Mouse (Mus musculus) hindbrain, embryonic 14.5 days (tissue): ENCODE measurements around the gene Exoc4. TPM values are rescaled to one million over a fixed set of nuclear protein-coding genes. Genes with fewer than 3 reads are reported as not detected.

Experiments used
- ATAC-seq: fragments of 200-750 bp; cut with Nextera tagmentation; 2 replicates; pipeline ENCODE4 v1.8.0; 2017; ENCODE audit warnings: moderate number of reproducible peaks, mild to moderate bottlenecking, moderate TSS enrichment, moderate library complexity; ENCODE audit not compliant: low FRiP score
- DNase-seq: peaks from one replicate; pipeline ENCODE4 v3.0.0-alpha.2; 2015; ENCODE audit warnings: low spot score
- H3K27ac ChIP-seq: fragments of 300-500 bp; sonication (generic); 2 replicates; pipeline ENCODE4 v1.5.1; 2014; ENCODE audit warnings: mild to moderate bottlenecking, moderate library complexity
- H3K27me3 ChIP-seq: fragments of 300-500 bp; sonication (generic); 2 replicates; pipeline ENCODE4 v1.6.1; 2014; ENCODE audit warnings: mild to moderate bottlenecking, low read length, mixed read lengths; ENCODE audit not compliant: control insufficient read depth, insufficient read depth
- H3K36me3 ChIP-seq: fragments of 300-500 bp; sonication (generic); replicated peaks from 2 replicates; pipeline ENCODE4 v1.6.1; 2014; ENCODE audit not compliant: control insufficient read depth, insufficient read depth
- H3K4me1 ChIP-seq: fragments of 300-500 bp; sonication (generic); replicated peaks from 2 replicates; pipeline ENCODE4 v1.6.1; 2014; ENCODE audit warnings: antibody characterized with exemption, low read length, mixed read lengths; ENCODE audit not compliant: control insufficient read depth, insufficient read depth
- H3K4me2 ChIP-seq: fragments of 300-500 bp; sonication (generic); replicated peaks from 2 replicates; pipeline ENCODE4 v1.6.1; 2014; ENCODE audit warnings: mild to moderate bottlenecking, moderate library complexity
- H3K4me3 ChIP-seq: fragments of 300-500 bp; sonication (generic); replicated peaks from 2 replicates; pipeline ENCODE4 v1.5.1; 2014; ENCODE audit warnings: mild to moderate bottlenecking, low read length
- H3K9ac ChIP-seq: fragments of 300-500 bp; sonication (generic); 2 replicates; pipeline ENCODE4 v1.6.1; 2014
- H3K9me3 ChIP-seq: fragments of 300-500 bp; sonication (generic); 2 replicates; pipeline ENCODE4 v1.6.1; 2016; ENCODE audit warnings: low read length; ENCODE audit not compliant: control insufficient read depth
- WGBS: fragments of 180-500 bp; shearing (Covaris S2); extraction: QIAGEN DNeasy Blood & Tissue Kit; methylation state at CpG from one replicate; pipeline ENCODE4 v1.1.7; 2014; 5-methylcytosine and 5-hydroxymethylcytosine counted together
- polyA plus RNA-seq: library from polyadenylated mRNA; unstranded; fragments of >200 nt; fragmentation: Nextera tagmentation; extraction: Ambion mirVana; gene quantifications from 2 replicates; pipeline ENCODE4 v1.2.1, GENCODE M21; 2014

Gene Exoc4
- polyA plus RNA-seq, 1 experiment from 2014 or later = 34.7 TPM

GRCm38 (mm10) chr6:33763245-33763644 lies 514.4 kb downstream of the Exoc4 start:
- DNase-seq (no peak), ATAC-seq (no peak)
- Histone ChIP-seq H3K9me3 (no peaks in the 10 kb centered on the region), H3K9ac (no peak overlapping the region), H3K27ac (no peak overlapping the region), H3K36me3 (no peaks in the 10 kb centered on the region), H3K27me3 (no peaks in the 10 kb centered on the region), H3K4me2 (no peak overlapping the region), H3K4me1 (peaks cover 5% of the 10 kb centered on the region; the same call in 1 of the 2 replicates), H3K4me3 (no peak overlapping the region)
- WGBS = 79% methylated on average over 4 of the region's 4 CpGs

GRCm38 (mm10) chr6:33763970-33764369 lies 515.1 kb downstream of the Exoc4 start:
- H3K27me3 ChIP-seq = no peaks in the 10 kb centered on the region
- no peak for DNase-seq
- no peak for ATAC-seq

GRCm38 (mm10) chr6:33769251-33769650 lies 520.4 kb downstream of the Exoc4 start:
- Histone ChIP-seq H3K4me2 (no peak overlapping the region), H3K4me3 (no peak overlapping the region), H3K36me3 (no peaks in the 10 kb centered on the region), H3K27ac (no peak overlapping the region), H3K9me3 (no peaks in the 10 kb centered on the region), H3K9ac (no peak overlapping the region), H3K4me1 (0 out of 2 replicates have a peak, but pooled peaks cover 8% of the 10 kb centered on the region), H3K27me3 (no peaks in the 10 kb centered on the region)
- DNase-seq (no peak), ATAC-seq (no peak)
- WGBS = 67% methylated on average over 3 of the region's 3 CpGs

More at GRCm38 (mm10) chr6:33763970-33764369, 515.1 kb downstream of the Exoc4 start:
- Histone ChIP-seq H3K36me3 (no peaks in the 10 kb centered on the region), H3K27ac (no peak overlapping the region), H3K4me3 (no peak overlapping the region), H3K9ac (no peak overlapping the region), H3K9me3 (no peaks in the 10 kb centered on the region), H3K4me1 (peaks cover 5% of the 10 kb centered on the region; the same call in 1 of the 2 replicates), H3K4me2 (no peak overlapping the region)
- WGBS = 38% methylated on average over 3 of the region's 3 CpGs

GRCm38 (mm10) chr6:33770021-33770420 lies 521.1 kb downstream of the Exoc4 start:
- ATAC-seq (no peak), DNase-seq (no peak)
- no peaks in the 10 kb centered on the region for H3K27me3 ChIP-seq
- no peaks in the 10 kb centered on the region for H3K9me3 ChIP-seq
- H3K27ac ChIP-seq = no peak overlapping the region
- H3K36me3 ChIP-seq = no peaks in the 10 kb centered on the region
- WGBS = 70% methylated on average over 2 of the region's 2 CpGs
- H3K4me3 ChIP-seq = no peak overlapping the region
- H3K9ac ChIP-seq = no peak overlapping the region
- H3K4me2 ChIP-seq = no peak overlapping the region
- H3K4me1 ChIP-seq = 0 out of 2 replicates have a peak, but pooled peaks cover 8% of the 10 kb centered on the region

- Histone ChIP-seq H3K27ac (no peak overlapping the region; the same call in 1 of the 2 replicates), H3K4me2 (no peak overlapping the region), H3K4me3 (no peak overlapping the region), H3K27me3 (no peaks in the 10 kb centered on the region), H3K4me1 (0 out of 2 replicates have a peak, but pooled peaks cover 8% of the 10 kb centered on the region), H3K9me3 (no peaks in the 10 kb centered on the region), H3K9ac (no peak overlapping the region), H3K36me3 (no peaks in the 10 kb centered on the region)
- DNase-seq (no peak), ATAC-seq (no peak)
- WGBS = 66% methylated on average over 9 of the region's 9 CpGs
Measured at GRCm38 (mm10) chr6:33772551-33773315, 523.8 kb downstream of the Exoc4 start.

GRCm38 (mm10) chr6:33792604-33793003 lies 543.7 kb downstream of the Exoc4 start:
- 92% methylated on average over 2 of the region's 2 CpGs for WGBS
- H3K4me2 ChIP-seq = no peak overlapping the region
- H3K9ac ChIP-seq = no peak overlapping the region
- H3K4me1 ChIP-seq = no peaks in the 10 kb centered on the region
- H3K36me3 ChIP-seq = no peaks in the 10 kb centered on the region
- H3K4me3 ChIP-seq = no peak overlapping the region
- no peak overlapping the region for H3K27ac ChIP-seq
- DNase-seq (no peak), ATAC-seq (no peak)
- no peaks in the 10 kb centered on the region for H3K9me3 ChIP-seq
- H3K27me3 ChIP-seq = no peaks in the 10 kb centered on the region

- ATAC-seq = no peak
- no peak overlapping the region for H3K27ac ChIP-seq
- 100% methylated on average over 3 of the region's 3 CpGs for WGBS
- no peak overlapping the region for H3K9ac ChIP-seq
- no peak overlapping the region for H3K4me3 ChIP-seq
- no peak for DNase-seq
- no peaks in the 10 kb centered on the region for H3K9me3 ChIP-seq
- no peak overlapping the region for H3K4me2 ChIP-seq
- H3K4me1 ChIP-seq = no peaks in the 10 kb centered on the region
- H3K27me3 ChIP-seq = no peaks in the 10 kb centered on the region
- no peaks in the 10 kb centered on the region for H3K36me3 ChIP-seq
Measured at GRCm38 (mm10) chr6:33801254-33801653, 552.4 kb downstream of the Exoc4 start.

- Histone ChIP-seq H3K36me3 (no peaks in the 10 kb centered on the region), H3K27me3 (no peaks in the 10 kb centered on the region), H3K9me3 (no peaks in the 10 kb centered on the region), H3K4me1 (no peaks in the 10 kb centered on the region), H3K9ac (no peak overlapping the region), H3K4me3 (no peak overlapping the region), H3K27ac (no peak overlapping the region), H3K4me2 (no peak overlapping the region)
- 21% methylated on average over 3 of the region's 3 CpGs for WGBS
- DNase-seq (no peak), ATAC-seq (no peak)
Measured at GRCm38 (mm10) chr6:33803481-33804098, 554.7 kb downstream of the Exoc4 start.

GRCm38 (mm10) chr6:33804775-33805174 lies 555.9 kb downstream of the Exoc4 start:
- no peaks in the 10 kb centered on the region for H3K36me3 ChIP-seq
- no peak overlapping the region for H3K4me2 ChIP-seq
- H3K9me3 ChIP-seq = no peaks in the 10 kb centered on the region
- DNase-seq (no peak), ATAC-seq (no peak)
- no peaks in the 10 kb centered on the region for H3K4me1 ChIP-seq
- 52% methylated on average over 2 of the region's 2 CpGs for WGBS
- no peak overlapping the region for H3K9ac ChIP-seq
- H3K27me3 ChIP-seq = no peaks in the 10 kb centered on the region
- no peak overlapping the region for H3K27ac ChIP-seq
- no peak overlapping the region for H3K4me3 ChIP-seq
